ENCODE assay signal across 8 mouse cellular contexts in genomic region chr3:100702875-100703846, GRCm38 (mm10). TPM values are rescaled to one million over a fixed set of nuclear protein-coding genes. Genes with fewer than 3 reads are reported as not detected.
DNase-seq lines count a peak whose midpoint lies in the region; ATAC-seq and TF ChIP-seq lines count a peak whose summit lies in the region.

No protein-coding gene starts in this region.

- H3K9me3 ChIP-seq in heart, embryonic 12.5 days (replicated peaks): no peaks in the 10 kb centered on the region
- no peaks in the 10 kb centered on the region for H3K9me3 ChIP-seq in limb, embryonic 13.5 days

- peak overlapping the region; percentile 51; the same call in 1 of the 2 replicates for H3K27ac ChIP-seq in heart, embryonic 12.5 days (ENCODE audit: poor library complexity, severe bottlenecking)
- H3K27ac ChIP-seq in limb, embryonic 13.5 days: no peak overlapping the region
- H3K27ac ChIP-seq in thymus, adult 2 months (ENCODE audit: control insufficient read depth, insufficient read depth, low read length): no peak overlapping the region

- H3K4me2 ChIP-seq in heart, embryonic 12.5 days: peak overlapping the region; percentile 39
- peak overlapping the region; percentile 22; the same call in 1 of the 2 replicates for H3K4me2 ChIP-seq in limb, embryonic 13.5 days (replicated peaks)

- H3K4me1 ChIP-seq in heart, embryonic 12.5 days (replicated peaks): peaks cover 35% of the 10 kb centered on the region
- peaks cover 31% of the 10 kb centered on the region for H3K4me1 ChIP-seq in limb, embryonic 13.5 days
- peaks cover 13% of the 10 kb centered on the region for H3K4me1 ChIP-seq in thymus, adult 2 months (replicated peaks; ENCODE audit: control insufficient read depth, insufficient read depth, low read length)

- no peaks in the 10 kb centered on the region for H3K27me3 ChIP-seq in heart, embryonic 12.5 days (replicated peaks)
- no peaks in the 10 kb centered on the region for H3K27me3 ChIP-seq in limb, embryonic 13.5 days
- H3K27me3 ChIP-seq in thymus, adult 2 months (ENCODE audit: control insufficient read depth, insufficient read depth, low read length): no peaks in the 10 kb centered on the region

- H3K36me3 ChIP-seq in heart, embryonic 12.5 days: no peaks in the 10 kb centered on the region
- no peaks in the 10 kb centered on the region for H3K36me3 ChIP-seq in limb, embryonic 13.5 days
- no peaks in the 10 kb centered on the region for H3K36me3 ChIP-seq in thymus, adult 2 months (ENCODE audit: control insufficient read depth, insufficient read depth, low read length)

- H3K9ac ChIP-seq in heart, embryonic 12.5 days: no peak overlapping the region
- no peak overlapping the region for H3K9ac ChIP-seq in limb, embryonic 13.5 days

- ATAC-seq in CD4-positive, CD25-positive, alpha-beta regulatory T cell, adult 4 months: peak; percentile 83
- ATAC-seq in heart, embryonic 12.5 days (ENCODE audit: insufficient number of reproducible peaks, low FRiP score): no peak
- ATAC-seq in limb, embryonic 13.5 days (ENCODE audit: low FRiP score, low read depth): no peak

- peak; percentile 39 for DNase-seq in heart, adult 8-10 months (ENCODE audit: low spot score)
- no peak for DNase-seq in heart, adult 11 months
- DNase-seq in layer of hippocampus, adult 11-12 months (ENCODE audit: low spot score): no peak
- DNase-seq in cerebellum, adult 18-20 months: no peak
- DNase-seq in thymus, adult 2 months: no peak

- no peak for TF ChIP-seq CTCF in thymus, adult 2 months (IDR thresholded peaks at IDR 0.05; ENCODE audit: borderline replicate concordance, control insufficient read depth, extremely low read depth, insufficient read depth, low read length, poor library complexity)

- no peak for TF ChIP-seq POLR2A in thymus, adult 2 months (IDR thresholded peaks at IDR 0.05; ENCODE audit: control insufficient read depth, extremely low read depth, insufficient read depth, low read length, poor library complexity)

- H3K4me3 ChIP-seq in heart, embryonic 12.5 days: no peak overlapping the region
- H3K4me3 ChIP-seq in limb, embryonic 13.5 days: no peak overlapping the region
- H3K4me3 ChIP-seq in thymus, adult 2 months (ENCODE audit: control insufficient read depth, insufficient read depth, low read length): no peak overlapping the region

- 33% methylated on average over 15 of the region's 15 CpGs for WGBS in heart, embryonic 12.5 days
- 28% methylated on average over 15 of the region's 15 CpGs for WGBS in limb, embryonic 13.5 days
- WGBS in thymus, adult 2 months: 43% methylated on average over 15 of the region's 15 CpGs

RNA-seq across cellular contexts. Expression of gene Man1a2, which starts 17.9 kb away (rescaled TPM):
- 10 to 100 TPM; 40.4 to 48.0 (median 47.1) TPM for total RNA-seq in heart, adult 8-10 months (2022)
- polyA plus RNA-seq in CD4-positive, CD25-positive, alpha-beta regulatory T cell, adult 4 months (2017; shearing (Covaris generic)): 10 to 100 TPM; 19.8 to 38.9 TPM
- polyA plus RNA-seq in heart, embryonic 12.5 days (2016; fragmentation: Nextera tagmentation; extraction: Ambion mirVana): 83.5 and 91.1 TPM in 2 replicates
- 70.0 and 73.1 TPM in 2 replicates for polyA plus RNA-seq in limb, embryonic 13.5 days (2015; fragmentation: Nextera tagmentation; extraction: Ambion mirVana)
- polyA plus RNA-seq in thymus, adult 2 months (2012; rRNA removed): 33.3 and 46.9 TPM in 2 replicates
